Mouse (Mus musculus) E14TG2a.4 (cell line): ENCODE measurements around the gene Pola1.

Experiments
- H3K27me3 ChIP-seq: 2 replicates; pipeline ENCODE4 v1.6.1; 2014; ENCODE audit warnings: low read length, control low read depth; ENCODE audit not compliant: insufficient read depth
- H3K36me3 ChIP-seq: 2 replicates; pipeline ENCODE4 v1.6.1; 2014; ENCODE audit warnings: low read length, control low read depth; ENCODE audit not compliant: insufficient read depth
- H3K4me1 ChIP-seq: replicated peaks from 2 replicates; pipeline ENCODE4 v1.6.1; 2014; ENCODE audit warnings: low read depth, low read length, control low read depth
- H3K4me3 ChIP-seq: replicated peaks from 2 replicates; pipeline ENCODE4 v1.5.1; 2014; ENCODE audit warnings: mild to moderate bottlenecking, low read length
- H3K9me3 ChIP-seq: 2 replicates; pipeline ENCODE4 v1.6.1; 2014; ENCODE audit warnings: low read length, control low read depth
- CTCF ChIP-seq: conservative IDR thresholded peaks from 2 replicates; pipeline ENCODE4 v1.5.1; 2014; ENCODE audit warnings: low read length
- NANOG ChIP-seq: IDR thresholded peaks from 2 replicates; pipeline ENCODE4 v1.6.1; 2014; ENCODE audit warnings: borderline replicate concordance, low read length, mixed read lengths
- POU5F1 ChIP-seq: IDR thresholded peaks from 2 replicates; pipeline ENCODE4 v1.6.1; 2014; ENCODE audit warnings: low read length, borderline replicate concordance

Gene Pola1

DNA sequence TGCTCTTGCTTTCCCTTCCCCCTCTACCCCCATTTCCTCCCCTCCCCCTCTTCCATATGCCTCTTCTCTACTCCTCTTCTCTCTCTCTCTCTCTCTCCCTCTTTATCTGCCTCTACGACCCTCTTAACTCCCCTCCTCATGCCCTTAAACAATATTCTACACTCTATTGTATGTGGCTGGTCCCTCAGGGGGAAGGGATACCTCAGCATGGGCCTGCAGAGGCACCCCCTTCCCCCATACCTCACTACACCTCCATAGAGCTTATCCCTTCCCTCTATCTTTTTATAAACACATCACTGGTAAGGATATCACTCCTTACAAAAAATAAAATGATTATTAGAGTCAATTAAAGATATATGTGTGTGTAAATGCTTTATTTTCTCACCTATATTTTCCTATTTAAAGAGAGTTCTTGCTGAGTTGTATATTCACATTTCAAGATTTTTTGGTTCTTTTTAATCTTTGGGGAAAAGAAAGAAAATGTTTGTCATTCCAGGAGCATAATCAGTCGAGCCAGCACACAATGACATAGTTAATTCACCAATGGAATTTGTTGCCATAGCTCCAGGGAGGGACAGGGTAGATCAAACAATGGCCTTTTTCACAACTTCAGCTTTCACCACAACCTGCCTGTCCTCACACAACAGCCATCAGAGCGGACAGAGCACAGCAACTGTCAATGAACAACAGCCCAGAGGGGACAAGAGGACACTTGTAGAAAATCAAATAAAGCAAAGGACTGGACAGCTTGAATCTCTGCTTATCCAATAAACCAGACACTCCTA is 22.5 kb upstream of the Pola1 start, which contains the start of gene Pcyt1b:
Gene Pcyt1b, plus strand, starts transcription at position 646 of the 785 bp plus-strand sequence.
- no peaks in the 10 kb centered on the region for H3K36me3 ChIP-seq
- peaks cover 11% of the 10 kb centered on the region; the same call in 1 of the 2 replicates for H3K4me1 ChIP-seq
- TF ChIP-seq CTCF (no peak), POU5F1 (no peak), NANOG (no peak)
- H3K27me3 ChIP-seq: no peaks in the 10 kb centered on the region
- no peak within 1 kb of the TSS for H3K4me3 ChIP-seq
- H3K9me3 ChIP-seq: no peaks in the 10 kb centered on the region

DNA sequence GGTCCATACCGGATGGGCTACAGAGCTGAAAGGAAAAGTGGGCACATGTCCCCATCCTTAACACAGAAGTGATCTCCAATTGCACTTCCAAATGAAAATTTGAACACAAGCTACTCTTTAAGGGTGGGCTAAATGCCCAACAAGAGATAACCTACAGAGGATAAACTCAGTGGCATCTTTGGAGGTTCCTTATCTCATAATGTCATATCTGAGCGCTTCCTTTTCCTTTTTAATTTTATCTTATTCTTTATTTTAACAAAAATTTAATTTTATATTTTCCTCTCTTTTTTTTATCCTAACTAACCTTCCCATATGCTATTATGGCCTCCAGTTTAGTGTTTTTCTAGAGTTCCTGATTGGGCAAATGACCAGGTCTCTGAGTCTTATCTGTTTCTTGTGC is 18.8 kb upstream of the Pola1 start:
- TF ChIP-seq POU5F1: no peak
- no peak for TF ChIP-seq NANOG
- TF ChIP-seq CTCF: no peak
- no peak overlapping the region for H3K4me3 ChIP-seq
- H3K4me1 ChIP-seq: peaks cover 11% of the 10 kb centered on the region; the same call in 1 of the 2 replicates
- no peaks in the 10 kb centered on the region for H3K36me3 ChIP-seq
- no peaks in the 10 kb centered on the region for H3K9me3 ChIP-seq
- no peaks in the 10 kb centered on the region for H3K27me3 ChIP-seq

DNA sequence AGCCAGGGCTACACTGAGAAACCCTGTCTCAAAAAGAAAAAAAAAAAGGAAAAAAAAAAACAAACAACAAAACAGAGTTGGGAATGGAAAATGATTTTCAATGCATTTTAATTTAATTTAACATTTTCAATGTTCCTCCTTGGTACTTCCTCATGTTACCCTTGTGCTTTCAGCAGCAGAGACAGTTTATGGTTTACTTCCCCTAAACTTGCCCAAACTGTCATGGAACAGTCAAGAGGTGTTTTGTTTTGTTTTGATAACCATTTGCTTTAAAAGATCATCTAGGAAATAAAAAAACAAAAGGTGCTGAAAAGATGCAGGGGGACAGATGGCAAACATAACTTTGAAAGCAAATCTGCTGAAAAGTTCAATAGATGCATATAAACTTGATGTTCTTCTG is 12.1 kb upstream of the Pola1 start:
- no peaks in the 10 kb centered on the region for H3K27me3 ChIP-seq
- no peaks in the 10 kb centered on the region for H3K36me3 ChIP-seq
- no peaks in the 10 kb centered on the region for H3K4me1 ChIP-seq
- H3K9me3 ChIP-seq: no peaks in the 10 kb centered on the region
- H3K4me3 ChIP-seq: no peak overlapping the region
- no peak for TF ChIP-seq NANOG
- TF ChIP-seq POU5F1: no peak
- no peak for TF ChIP-seq CTCF

DNA sequence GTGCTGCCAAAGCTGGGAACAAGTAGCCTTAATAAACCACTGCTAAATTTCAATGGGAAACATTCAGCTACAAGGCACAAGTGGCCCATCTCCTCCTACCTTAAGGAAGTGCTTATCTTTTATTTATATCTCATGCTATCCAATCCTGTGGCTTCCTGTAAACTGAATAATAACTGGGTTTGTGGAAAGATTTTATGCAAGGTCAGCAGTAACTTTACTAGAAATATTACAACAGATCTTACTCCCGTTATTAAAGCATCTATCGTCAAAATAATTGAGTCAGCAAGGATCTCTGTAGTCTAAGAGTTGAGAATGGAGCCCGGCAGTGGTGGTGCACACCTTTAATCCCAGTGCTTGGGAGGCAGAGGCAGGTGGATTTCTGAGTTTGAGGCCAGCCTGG is 11.6 kb upstream of the Pola1 start:
- Histone ChIP-seq H3K36me3 (no peaks in the 10 kb centered on the region), H3K27me3 (no peaks in the 10 kb centered on the region), H3K4me1 (no peaks in the 10 kb centered on the region), H3K4me3 (no peak overlapping the region), H3K9me3 (no peaks in the 10 kb centered on the region)
- TF ChIP-seq POU5F1 (no peak), CTCF (no peak), NANOG (no peak)

DNA sequence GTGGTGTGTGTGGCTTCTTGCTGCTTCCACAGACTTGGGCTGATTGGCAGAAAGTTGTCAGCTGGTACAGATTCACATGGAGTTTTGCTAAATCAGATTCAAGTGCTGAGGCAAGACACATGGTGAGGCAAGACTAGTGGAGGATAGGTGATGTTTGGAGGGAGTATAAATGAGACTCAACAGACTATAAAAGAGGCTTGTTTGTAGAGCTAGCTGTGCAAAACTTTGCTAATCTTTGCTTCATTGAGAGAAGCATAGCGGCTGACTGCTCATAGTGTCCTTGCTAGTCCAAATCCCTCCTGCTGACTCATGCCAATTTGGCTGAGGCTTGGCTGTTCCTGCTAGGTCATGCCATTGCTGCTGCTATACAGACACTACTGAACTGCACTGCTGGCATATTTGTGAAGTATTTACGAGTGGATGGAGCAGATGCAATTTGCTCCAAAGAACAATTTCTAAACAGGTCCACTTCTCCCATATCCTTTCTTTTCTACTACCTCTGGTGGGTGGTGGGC is 3.0 kb upstream of the Pola1 start:
- H3K27me3 ChIP-seq: no peaks in the 10 kb centered on the region
- TF ChIP-seq CTCF (no peak), NANOG (no peak), POU5F1 (no peak)
- H3K4me1 ChIP-seq: peaks cover 18% of the 10 kb centered on the region
- H3K36me3 ChIP-seq: no peaks in the 10 kb centered on the region
- no peak overlapping the region for H3K4me3 ChIP-seq
- H3K9me3 ChIP-seq: no peaks in the 10 kb centered on the region

DNA sequence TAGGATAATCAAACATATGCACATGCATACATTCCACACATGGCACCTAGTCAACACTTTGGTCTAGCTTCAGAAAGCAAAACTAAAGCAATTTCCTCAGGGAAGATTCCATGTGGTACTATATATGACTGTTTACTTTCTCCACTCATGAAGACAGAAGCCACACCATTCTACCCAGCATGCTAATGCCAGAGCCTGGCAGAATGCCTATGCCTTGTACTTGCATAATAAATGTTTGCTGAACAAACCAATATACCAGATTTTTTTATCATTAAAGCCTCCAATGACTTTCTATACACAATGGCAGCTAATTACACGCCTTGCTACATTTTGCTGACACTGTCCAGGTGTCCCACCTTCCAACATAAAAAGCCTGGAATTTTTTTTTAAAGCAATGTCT is 1.7 kb downstream of the Pola1 start:
- Histone ChIP-seq H3K27me3 (no peaks in the 10 kb centered on the region), H3K36me3 (peaks cover 15% of the 10 kb centered on the region), H3K4me1 (peaks cover 41% of the 10 kb centered on the region), H3K4me3 (peak overlapping the region; percentile 86; the same call in 1 of the 2 replicates), H3K9me3 (no peaks in the 10 kb centered on the region)
- TF ChIP-seq CTCF: no peak
- TF ChIP-seq NANOG: no peak
- TF ChIP-seq POU5F1: no peak

DNA sequence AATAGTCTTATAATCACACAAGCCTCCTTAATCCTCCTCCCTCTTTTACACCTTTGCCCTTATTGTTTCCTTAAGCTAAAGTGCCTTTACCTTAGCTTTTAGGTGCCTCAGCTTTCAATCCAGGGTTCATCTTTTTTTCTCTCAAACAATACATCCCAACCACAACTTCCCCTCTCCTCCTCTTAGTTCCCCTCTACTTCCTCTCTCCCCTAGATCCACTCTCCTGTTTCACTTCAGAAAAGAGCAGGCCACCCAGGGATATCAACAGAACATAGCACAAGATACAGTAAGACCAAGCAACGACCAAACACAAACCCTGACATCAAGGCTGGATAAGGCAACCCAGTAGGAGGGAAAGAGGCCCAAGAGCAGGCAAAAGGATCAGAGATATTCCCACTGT is 29.7 kb downstream of the Pola1 start:
- Histone ChIP-seq H3K4me3 (no peak overlapping the region), H3K36me3 (peaks cover 79% of the 10 kb centered on the region), H3K4me1 (no peaks in the 10 kb centered on the region), H3K27me3 (no peaks in the 10 kb centered on the region), H3K9me3 (no peaks in the 10 kb centered on the region)
- no peak for TF ChIP-seq NANOG
- no peak for TF ChIP-seq CTCF
- no peak for TF ChIP-seq POU5F1

DNA sequence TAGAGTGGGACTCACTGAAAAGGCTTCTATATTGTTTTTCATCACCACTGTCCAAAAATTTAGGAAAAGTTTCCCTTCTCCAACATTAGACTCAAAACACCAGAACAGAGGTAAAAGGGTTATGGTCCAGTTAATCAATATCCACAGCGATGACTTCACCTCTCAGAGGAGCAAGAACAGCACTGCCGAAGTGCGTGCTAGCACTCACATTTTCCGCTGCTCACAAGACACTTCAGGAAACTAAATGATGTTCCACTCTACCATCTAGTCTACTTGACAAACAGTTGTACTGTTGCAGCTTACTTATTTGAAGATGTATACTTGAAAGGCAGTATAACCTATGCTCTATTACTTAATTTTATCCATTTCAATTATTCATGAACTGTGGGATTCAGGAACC is 37.7 kb downstream of the Pola1 start:
- TF ChIP-seq CTCF: no peak
- TF ChIP-seq POU5F1: no peak
- TF ChIP-seq NANOG: no peak
- Histone ChIP-seq H3K4me1 (no peaks in the 10 kb centered on the region), H3K9me3 (no peaks in the 10 kb centered on the region), H3K4me3 (no peak overlapping the region), H3K27me3 (no peaks in the 10 kb centered on the region), H3K36me3 (peaks cover 82% of the 10 kb centered on the region)

DNA sequence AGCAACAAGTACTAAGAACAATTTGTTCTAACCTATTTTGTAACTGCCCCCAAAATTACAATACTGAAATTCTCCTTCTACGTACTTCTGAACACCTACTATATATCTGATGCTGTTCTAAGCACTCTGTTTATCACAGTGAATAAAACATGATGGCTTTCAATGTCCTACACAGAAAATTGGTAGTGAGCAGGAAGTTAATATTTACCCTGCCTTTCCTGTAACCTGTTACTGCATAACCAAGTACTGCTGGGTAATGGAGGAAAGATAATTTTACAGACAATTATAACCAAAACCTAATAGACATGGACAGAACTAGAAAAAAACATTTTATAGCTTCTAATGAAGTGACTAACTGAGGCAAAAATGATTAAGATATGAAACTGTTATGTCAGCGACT is 51.0 kb downstream of the Pola1 start:
- Histone ChIP-seq H3K27me3 (no peaks in the 10 kb centered on the region), H3K9me3 (no peaks in the 10 kb centered on the region), H3K4me3 (no peak overlapping the region), H3K4me1 (no peaks in the 10 kb centered on the region), H3K36me3 (peaks cover 35% of the 10 kb centered on the region)
- no peak for TF ChIP-seq POU5F1
- no peak for TF ChIP-seq NANOG
- no peak for TF ChIP-seq CTCF
